Mouse (Mus musculus): Measurements from ENCODE around the gene Cda.
A peak's percentile ranks its signal among the peaks of the same experiment; 100 is the strongest.

DNA sequence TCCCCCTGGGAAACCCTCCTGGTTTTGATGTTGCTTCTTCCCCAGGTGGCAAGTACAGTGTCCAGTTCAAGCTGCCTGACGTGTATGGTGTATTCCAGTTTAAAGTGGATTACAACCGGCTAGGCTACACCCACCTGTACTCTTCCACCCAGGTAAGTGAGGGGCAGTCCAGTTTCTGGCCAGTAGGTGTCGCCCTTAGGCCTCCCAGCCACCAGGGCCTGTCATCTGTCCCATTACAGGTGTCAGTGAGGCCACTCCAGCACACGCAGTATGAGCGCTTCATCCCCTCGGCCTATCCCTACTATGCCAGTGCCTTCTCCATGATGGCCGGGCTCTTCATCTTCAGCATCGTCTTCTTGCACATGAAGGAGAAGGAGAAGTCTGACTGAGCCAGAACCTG is 56.2 kb downstream of the Cda start:
- TF ChIP-seq CTCF (IDR thresholded peaks at IDR 0.05; ENCODE audit: borderline replicate concordance, extremely low read depth, insufficient read depth, insufficient read length) = peak; percentile 83
- no peak for TF ChIP-seq POLR2A (IDR thresholded peaks at IDR 0.05; ENCODE audit: borderline replicate concordance, extremely low read depth, insufficient read depth, insufficient read length, poor library complexity, severe bottlenecking)

All from brain, embryonic 14.5 days (tissue).